Mouse (Mus musculus): ENCODE measurements around the gene Olfr312.

DNA sequence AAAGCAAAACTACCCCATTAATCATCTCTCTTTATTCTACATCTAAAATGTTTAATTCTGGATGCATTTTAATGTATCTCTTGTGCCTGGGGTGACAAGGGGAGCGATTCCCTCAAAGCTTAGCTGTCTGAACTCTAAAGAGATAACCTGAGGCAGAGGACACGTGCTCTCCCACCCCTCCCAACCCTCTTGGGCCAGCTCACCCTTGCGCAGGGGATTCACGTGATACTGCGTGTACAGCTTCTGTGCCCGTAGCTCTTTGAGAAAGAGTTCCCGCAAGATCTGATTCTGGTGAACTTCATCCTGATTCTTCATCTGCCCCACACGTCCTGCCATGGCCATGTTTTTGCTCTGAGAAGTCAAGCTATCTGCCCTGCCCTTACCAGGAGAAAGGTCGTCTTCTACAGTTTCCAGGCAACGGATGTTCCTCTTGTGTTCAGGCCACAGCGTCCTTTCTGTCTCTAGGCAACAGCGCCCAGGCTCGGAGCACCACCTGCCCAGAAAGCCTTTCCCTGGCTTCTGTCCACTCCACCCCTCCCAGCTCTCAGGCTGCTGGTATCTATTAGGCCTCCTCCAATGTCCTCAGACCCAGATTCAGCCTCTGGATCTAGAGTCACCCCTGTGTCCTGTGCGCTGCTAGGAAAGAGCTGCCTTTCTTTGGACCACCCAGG lies 27.3 kb upstream of the Olfr312 start, which contains the start of gene Fam183b:
- TF ChIP-seq CTCF (conservative IDR thresholded peaks at IDR 0.05; ENCODE audit: insufficient read depth, insufficient read length, low read depth, low read length) (no peak), POLR2A (IDR thresholded peaks at IDR 0.05; ENCODE audit: low read depth, low read length) (no peak)

All from kidney, adult 2 months (tissue).